Mouse (Mus musculus) testis, adult 2 months (tissue): ENCODE data around the gene Dlec1. TPM values are rescaled to one million over a fixed set of nuclear protein-coding genes. Genes with fewer than 3 reads are reported as not detected.

Source experiments
- H3K27ac ChIP-seq: fragments of 200-500 bp; 2 replicates; pipeline ENCODE4 v1.5.1; 2012; ENCODE audit warnings: low read depth, low read length; ENCODE audit not compliant: control insufficient read depth, insufficient read depth
- H3K27me3 ChIP-seq: fragments of 200-500 bp; 2 replicates; pipeline ENCODE4 v1.6.1; 2012; ENCODE audit warnings: mild to moderate bottlenecking, low read length, moderate library complexity; ENCODE audit not compliant: control insufficient read depth, insufficient read depth
- H3K36me3 ChIP-seq: fragments of 200-500 bp; 2 replicates; pipeline ENCODE4 v1.6.1; 2012; ENCODE audit warnings: mild to moderate bottlenecking, low read length; ENCODE audit not compliant: control insufficient read depth, insufficient read depth
- H3K4me1 ChIP-seq: fragments of 200-500 bp; 2 replicates; pipeline ENCODE4 v1.6.1; 2012; ENCODE audit warnings: low read length; ENCODE audit not compliant: control insufficient read depth, insufficient read depth
- H3K4me3 ChIP-seq: fragments of 200-500 bp; 2 replicates; pipeline ENCODE4 v1.5.1; 2012; ENCODE audit warnings: low read depth, mild to moderate bottlenecking, low read length, moderate library complexity, mixed read lengths; ENCODE audit not compliant: control insufficient read depth
- CTCF ChIP-seq: fragments of 200-500 bp; IDR thresholded peaks from 2 replicates; pipeline ENCODE4 v1.5.1; 2012; ENCODE audit warnings: low read depth, mild to moderate bottlenecking, inconsistent platforms, low read length, moderate library complexity; ENCODE audit not compliant: control insufficient read depth, insufficient read depth, insufficient replicate concordance
- POLR2A ChIP-seq: fragments of 200-500 bp; IDR thresholded peaks from 2 replicates; pipeline ENCODE4 v1.6.1; 2012; ENCODE audit warnings: low read depth, mild to moderate bottlenecking, inconsistent platforms, low read length, moderate library complexity; ENCODE audit not compliant: control insufficient read depth
- polyA plus RNA-seq: library from polyadenylated mRNA; depleted of rRNA; stranded (reverse); fragments of >200 nt; gene quantifications from 2 replicates; pipeline ENCODE4 v1.2.3, GENCODE M21; 2012

Dlec1 gene
- polyA plus RNA-seq, 1 experiment = 26.2 TPM

GRCm38 (mm10) chr9:119090462-119090861 is 11.8 kb upstream of the Dlec1 start:
- Histone ChIP-seq H3K27ac (no peak overlapping the region), H3K4me3 (no peak overlapping the region), H3K27me3 (no peaks in the 10 kb centered on the region; the same call in 1 of the 2 replicates), H3K4me1 (peaks cover 15% of the 10 kb centered on the region), H3K36me3 (no peaks in the 10 kb centered on the region)
- TF ChIP-seq POLR2A = no peak
- TF ChIP-seq CTCF = no peak

- H3K4me1 ChIP-seq = peaks cover 15% of the 10 kb centered on the region
- no peak overlapping the region for H3K4me3 ChIP-seq
- H3K27me3 ChIP-seq = no peaks in the 10 kb centered on the region; the same call in 1 of the 2 replicates
- H3K27ac ChIP-seq = no peak overlapping the region
- no peak for TF ChIP-seq POLR2A
- no peak for TF ChIP-seq CTCF
- no peaks in the 10 kb centered on the region for H3K36me3 ChIP-seq
These were observed 10.5 kb upstream of the Dlec1 start for GRCm38 (mm10) chr9:119091581-119092310.

GRCm38 (mm10) chr9:119092473-119093418 is 9.5 kb upstream of the Dlec1 start:
- Histone ChIP-seq H3K4me1 (peaks cover 14% of the 10 kb centered on the region), H3K4me3 (peak overlapping the region; percentile 61), H3K27ac (no peak overlapping the region), H3K36me3 (no peaks in the 10 kb centered on the region), H3K27me3 (no peaks in the 10 kb centered on the region; the same call in 1 of the 2 replicates)
- TF ChIP-seq POLR2A = no peak
- TF ChIP-seq CTCF = no peak

- H3K27ac ChIP-seq = no peak within 1 kb of the TSS
These were observed 8.6 kb upstream of the Dlec1 start, which contains the start of gene Plcd1 for GRCm38 (mm10) chr9:119093419-119094295. Plcd1 (minus strand) TSS chr9:119093502.

GRCm38 (mm10) chr9:119094462-119095109 is 7.7 kb upstream of the Dlec1 start:
- no peaks in the 10 kb centered on the region for H3K36me3 ChIP-seq
- peaks cover 6% of the 10 kb centered on the region for H3K4me1 ChIP-seq
- no peak for TF ChIP-seq CTCF
- TF ChIP-seq POLR2A = no peak
- no peaks in the 10 kb centered on the region for H3K27me3 ChIP-seq
- H3K4me3 ChIP-seq = no peak overlapping the region
- H3K27ac ChIP-seq = no peak overlapping the region

More at GRCm38 (mm10) chr9:119093419-119094295, 8.6 kb upstream of the Dlec1 start, which contains the start of gene Plcd1:
- peak within 1 kb of the TSS; percentile 61 for H3K4me3 ChIP-seq
- H3K4me1 ChIP-seq = peaks cover 7% of the 10 kb centered on the region
- H3K27me3 ChIP-seq = no peaks in the 10 kb centered on the region; the same call in 1 of the 2 replicates
- H3K36me3 ChIP-seq = no peaks in the 10 kb centered on the region
- no peak for TF ChIP-seq CTCF
- peak; percentile 58 for TF ChIP-seq POLR2A

- no peak for TF ChIP-seq POLR2A
- TF ChIP-seq CTCF = no peak
- peaks cover 21% of the 10 kb centered on the region for H3K4me1 ChIP-seq
- no peaks in the 10 kb centered on the region for H3K27me3 ChIP-seq
- peak overlapping the region; percentile 61 for H3K4me3 ChIP-seq
- H3K36me3 ChIP-seq = no peaks in the 10 kb centered on the region; the same call in 1 of the 2 replicates
- no peak overlapping the region for H3K27ac ChIP-seq
These were observed 1.9 kb upstream of the Dlec1 start for GRCm38 (mm10) chr9:119100177-119100898.
